Mouse (Mus musculus) limb, embryonic 12.5 days (tissue): ENCODE data around the gene Cyb5r1. TPM values are rescaled to one million over a fixed set of nuclear protein-coding genes. Genes with fewer than 3 reads are reported as not detected.
"Not testable (repeated sequence)": the region's sequence is repeated elsewhere in the genome, so short reads cannot be mapped to it uniquely, and the experiment has no call there.

Source experiments
- ATAC-seq: fragments of 200-750 bp; cut with Nextera tagmentation; 2 replicates; pipeline ENCODE4 v1.8.0; 2017; ENCODE audit warnings: low read depth, moderate TSS enrichment; ENCODE audit not compliant: insufficient number of reproducible peaks, insufficient read depth, low FRiP score, low TSS enrichment
- H3K27ac ChIP-seq: fragments of 300-500 bp; sonication (generic); 2 replicates; pipeline ENCODE4 v1.5.1; 2016; ENCODE audit warnings: mild to moderate bottlenecking, moderate library complexity
- H3K27me3 ChIP-seq: fragments of 300-500 bp; sonication (generic); 2 replicates; pipeline ENCODE4 v1.6.1; 2016; ENCODE audit warnings: mild to moderate bottlenecking, moderate library complexity
- H3K36me3 ChIP-seq: fragments of 300-500 bp; sonication (generic); 2 replicates; pipeline ENCODE4 v1.6.1; 2016; ENCODE audit warnings: mild to moderate bottlenecking, moderate library complexity
- H3K4me1 ChIP-seq: fragments of 300-500 bp; sonication (generic); replicated peaks from 2 replicates; pipeline ENCODE4 v1.6.1; 2016
- H3K4me2 ChIP-seq: fragments of 300-500 bp; sonication (generic); 2 replicates; pipeline ENCODE4 v1.6.1; 2016; ENCODE audit warnings: mild to moderate bottlenecking, moderate library complexity
- H3K4me3 ChIP-seq: fragments of 300-500 bp; sonication (generic); replicated peaks from 2 replicates; pipeline ENCODE4 v1.5.1; 2016; ENCODE audit warnings: mild to moderate bottlenecking
- H3K9ac ChIP-seq: fragments of 300-500 bp; sonication (generic); replicated peaks from 2 replicates; pipeline ENCODE4 v1.6.1; 2016; ENCODE audit warnings: mild to moderate bottlenecking, moderate library complexity
- H3K9me3 ChIP-seq: fragments of 300-500 bp; sonication (generic); 2 replicates; pipeline ENCODE4 v1.6.1; 2016; ENCODE audit warnings: mild to moderate bottlenecking, moderate library complexity
- WGBS: fragments of 180-500 bp; shearing (Covaris S2); methylation state at CpG from one replicate; pipeline ENCODE4 v1.1.7; 2016; 5-methylcytosine and 5-hydroxymethylcytosine counted together
- polyA plus RNA-seq: library from polyadenylated mRNA; unstranded; fragments of >200 nt; fragmentation: Nextera tagmentation; extraction: Ambion mirVana; gene quantifications from 2 replicates; pipeline ENCODE4 v1.2.1, GENCODE M21; 2016

Gene Cyb5r1
- polyA plus RNA-seq, 1 experiment from 2014 or later = 44.0 TPM

DNA sequence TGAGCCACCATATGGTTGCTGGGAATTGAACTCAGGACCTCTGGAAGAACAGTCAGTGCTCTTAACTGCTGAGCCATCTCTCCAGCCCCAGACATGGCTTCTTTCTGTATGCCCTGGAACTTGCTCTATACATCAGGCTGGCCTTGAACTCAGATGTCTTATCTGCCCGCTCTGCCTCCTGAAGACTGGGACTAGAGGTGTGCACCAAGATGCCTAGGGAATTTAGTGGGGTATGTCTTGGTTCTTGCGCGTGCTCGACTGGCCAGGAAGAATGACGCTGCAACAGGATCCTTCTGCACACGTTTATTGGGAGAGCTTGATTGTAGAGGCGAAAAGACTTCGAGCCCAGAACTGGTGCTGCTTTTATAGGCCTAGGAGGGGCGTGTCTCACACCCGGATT is 36.4 kb downstream of the Cyb5r1 start:
- not testable (repeated sequence) for H3K27ac ChIP-seq, H3K27me3 ChIP-seq, H3K4me1 ChIP-seq, H3K4me2 ChIP-seq, H3K4me3 ChIP-seq, H3K9me3 ChIP-seq, ATAC-seq, H3K9ac ChIP-seq, H3K36me3 ChIP-seq
- WGBS = 92% methylated on average over 8 of the region's 10 CpGs

DNA sequence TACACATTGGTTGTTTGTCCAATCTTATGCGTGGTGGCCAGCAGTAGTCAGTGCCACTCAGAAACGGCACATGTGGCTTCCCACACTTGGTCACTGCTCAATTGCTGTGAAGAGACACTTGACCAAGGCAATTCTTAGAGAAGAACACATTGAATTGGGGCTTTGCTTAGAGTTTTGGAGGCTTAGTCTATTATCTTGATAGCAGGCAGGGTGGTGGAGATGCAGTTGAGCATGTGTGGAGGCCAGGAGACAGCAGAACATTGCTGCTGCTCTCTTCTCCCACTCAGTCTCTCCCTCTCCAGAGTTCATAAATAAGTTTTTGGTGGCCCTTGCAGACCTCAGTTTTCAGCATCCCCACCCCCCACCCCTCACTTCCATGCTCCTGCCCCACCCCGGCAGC is 37.0 kb downstream of the Cyb5r1 start:
- Histone ChIP-seq H3K27ac (no peak overlapping the region), H3K4me1 (no peaks in the 10 kb centered on the region), H3K4me2 (no peak overlapping the region), H3K4me3 (no peak overlapping the region), H3K27me3 (no peaks in the 10 kb centered on the region), H3K36me3 (no peaks in the 10 kb centered on the region), H3K9ac (no peak overlapping the region), H3K9me3 (no peaks in the 10 kb centered on the region)
- ATAC-seq = no peak
- 95% methylated on average over 3 of the region's 3 CpGs for WGBS

DNA sequence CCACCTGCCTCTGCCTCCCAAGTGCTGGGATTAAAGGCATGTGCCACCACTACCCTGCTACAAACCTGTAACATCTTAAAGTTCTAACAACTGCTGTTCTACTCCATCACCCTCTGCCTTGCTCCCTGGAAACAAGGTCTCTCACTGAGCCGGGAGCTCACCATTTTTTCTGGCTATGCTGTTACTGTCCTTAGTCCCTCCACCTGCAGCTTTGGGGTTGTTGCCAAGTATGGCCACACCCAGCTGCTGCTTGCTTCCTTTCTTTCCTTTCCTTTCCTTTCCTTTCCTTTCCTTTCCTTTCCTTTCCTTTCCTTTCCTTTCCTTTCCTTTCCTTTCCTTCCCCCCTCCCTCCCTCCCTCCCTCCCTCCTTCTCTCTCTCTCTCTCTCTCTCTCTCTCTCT is 37.9 kb downstream of the Cyb5r1 start:
- H3K9me3 ChIP-seq, ATAC-seq, H3K4me1 ChIP-seq, H3K9ac ChIP-seq, H3K4me3 ChIP-seq, H3K36me3 ChIP-seq, H3K27ac ChIP-seq, H3K27me3 ChIP-seq, H3K4me2 ChIP-seq: not testable (repeated sequence)
- 87% methylated on average over 1 of the region's 1 CpGs for WGBS

DNA sequence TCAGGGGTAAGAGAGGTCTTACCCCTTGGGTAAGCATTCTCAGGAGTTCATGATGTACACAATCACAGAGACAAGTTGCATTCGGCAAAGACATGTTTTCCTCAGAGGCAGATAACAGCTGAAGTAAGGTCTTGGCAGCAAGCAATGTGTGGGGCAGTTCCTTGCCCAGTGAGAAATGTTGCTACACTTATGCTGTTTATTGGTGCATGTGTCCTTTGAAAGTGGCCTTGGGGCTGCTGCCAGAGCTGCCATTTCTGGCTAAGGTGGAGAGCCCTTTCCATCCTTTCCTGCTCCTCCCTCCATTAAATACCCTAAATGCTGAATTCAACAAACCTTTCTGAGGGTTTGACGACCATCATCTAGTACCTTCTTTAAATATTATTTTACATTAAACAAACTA is 40.1 kb downstream of the Cyb5r1 start:
- H3K27ac ChIP-seq = no peak overlapping the region
- no peak for ATAC-seq
- H3K4me1 ChIP-seq = no peaks in the 10 kb centered on the region

DNA sequence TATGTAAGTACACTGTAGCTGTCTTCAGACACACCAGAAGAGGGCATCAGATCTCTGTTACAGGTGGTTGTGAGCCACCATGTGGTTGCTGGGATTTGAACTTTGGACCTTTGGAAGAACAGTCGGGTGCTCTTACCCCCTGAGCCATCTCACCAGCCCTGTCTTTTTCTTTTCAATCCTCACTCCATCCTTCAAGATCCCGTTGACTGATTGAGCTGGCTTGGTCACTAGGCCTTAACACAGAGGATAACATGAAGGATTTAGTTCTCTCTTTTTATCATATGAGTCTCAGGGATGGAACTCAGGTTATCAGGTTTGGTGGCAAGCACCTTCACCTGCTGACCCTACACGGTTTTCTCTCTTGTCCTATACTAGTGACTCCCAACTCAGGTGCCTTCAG is 43.2 kb downstream of the Cyb5r1 start:
- not testable (repeated sequence) for H3K27ac ChIP-seq, H3K27me3 ChIP-seq, H3K4me2 ChIP-seq, H3K9ac ChIP-seq, H3K4me3 ChIP-seq, ATAC-seq, H3K4me1 ChIP-seq, H3K36me3 ChIP-seq, H3K9me3 ChIP-seq
- 71% methylated on average over 3 of the region's 3 CpGs for WGBS

More for the DNA sequence above, 40.1 kb downstream of the Cyb5r1 start:
- Histone ChIP-seq H3K27me3 (no peaks in the 10 kb centered on the region), H3K36me3 (no peaks in the 10 kb centered on the region), H3K4me3 (no peak overlapping the region), H3K4me2 (no peak overlapping the region), H3K9me3 (no peaks in the 10 kb centered on the region), H3K9ac (no peak overlapping the region)
- 90% methylated on average over 2 of the region's 2 CpGs for WGBS

DNA sequence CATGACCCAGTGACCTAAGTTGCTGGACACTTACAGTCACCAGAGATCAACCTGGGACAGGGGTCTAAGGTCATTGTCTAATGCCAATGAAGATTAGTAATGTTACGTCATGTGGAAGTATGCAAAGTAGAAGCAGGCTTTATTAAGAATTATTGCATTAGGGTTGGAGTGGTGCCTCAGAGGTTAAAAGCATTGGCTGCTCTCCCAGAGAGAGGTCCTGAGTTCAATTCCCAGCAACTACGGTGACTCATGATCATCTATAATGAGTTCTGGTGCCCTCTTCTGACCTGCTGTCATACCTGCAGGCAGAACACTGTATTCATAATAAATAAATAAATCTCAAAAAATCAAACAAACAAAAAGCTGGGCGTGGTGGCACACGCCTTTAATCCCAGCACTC is 44.8 kb downstream of the Cyb5r1 start:
- Histone ChIP-seq H3K9me3 (no peaks in the 10 kb centered on the region), H3K4me3 (no peak overlapping the region), H3K4me2 (no peak overlapping the region), H3K9ac (no peak overlapping the region), H3K27me3 (no peaks in the 10 kb centered on the region), H3K27ac (no peak overlapping the region), H3K4me1 (peaks cover 4% of the 10 kb centered on the region; the same call in 1 of the 2 replicates), H3K36me3 (no peaks in the 10 kb centered on the region)
- WGBS = 80% methylated on average over 4 of the region's 4 CpGs
- ATAC-seq = no peak

DNA sequence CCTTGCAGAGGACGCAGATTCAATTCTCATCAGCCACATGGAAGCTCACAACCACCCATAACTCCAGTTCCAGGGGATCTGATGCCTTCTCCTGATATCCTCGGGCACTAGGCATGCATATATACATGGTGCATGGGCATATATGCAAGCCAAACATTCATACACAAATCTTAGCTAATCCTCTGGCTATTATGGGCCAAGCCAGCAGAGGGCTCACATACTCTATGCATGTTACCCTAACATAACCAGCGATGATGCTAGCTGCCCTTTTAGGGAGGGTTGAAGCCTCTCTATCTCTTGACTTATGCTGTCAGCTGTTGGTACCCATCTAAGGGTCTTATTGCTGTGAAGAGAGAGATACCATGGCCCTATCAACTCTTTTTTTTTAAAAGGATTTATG is 45.6 kb downstream of the Cyb5r1 start:
- H3K27ac ChIP-seq = no peak overlapping the region
- no peak overlapping the region for H3K9ac ChIP-seq
- peaks cover 5% of the 10 kb centered on the region; the same call in 1 of the 2 replicates for H3K4me1 ChIP-seq
- no peak overlapping the region for H3K4me3 ChIP-seq
- H3K36me3 ChIP-seq = no peaks in the 10 kb centered on the region
- H3K9me3 ChIP-seq = no peaks in the 10 kb centered on the region
- ATAC-seq = no peak
- no peaks in the 10 kb centered on the region for H3K27me3 ChIP-seq
- H3K4me2 ChIP-seq = no peak overlapping the region
- WGBS = 51% methylated on average over 3 of the region's 3 CpGs

DNA sequence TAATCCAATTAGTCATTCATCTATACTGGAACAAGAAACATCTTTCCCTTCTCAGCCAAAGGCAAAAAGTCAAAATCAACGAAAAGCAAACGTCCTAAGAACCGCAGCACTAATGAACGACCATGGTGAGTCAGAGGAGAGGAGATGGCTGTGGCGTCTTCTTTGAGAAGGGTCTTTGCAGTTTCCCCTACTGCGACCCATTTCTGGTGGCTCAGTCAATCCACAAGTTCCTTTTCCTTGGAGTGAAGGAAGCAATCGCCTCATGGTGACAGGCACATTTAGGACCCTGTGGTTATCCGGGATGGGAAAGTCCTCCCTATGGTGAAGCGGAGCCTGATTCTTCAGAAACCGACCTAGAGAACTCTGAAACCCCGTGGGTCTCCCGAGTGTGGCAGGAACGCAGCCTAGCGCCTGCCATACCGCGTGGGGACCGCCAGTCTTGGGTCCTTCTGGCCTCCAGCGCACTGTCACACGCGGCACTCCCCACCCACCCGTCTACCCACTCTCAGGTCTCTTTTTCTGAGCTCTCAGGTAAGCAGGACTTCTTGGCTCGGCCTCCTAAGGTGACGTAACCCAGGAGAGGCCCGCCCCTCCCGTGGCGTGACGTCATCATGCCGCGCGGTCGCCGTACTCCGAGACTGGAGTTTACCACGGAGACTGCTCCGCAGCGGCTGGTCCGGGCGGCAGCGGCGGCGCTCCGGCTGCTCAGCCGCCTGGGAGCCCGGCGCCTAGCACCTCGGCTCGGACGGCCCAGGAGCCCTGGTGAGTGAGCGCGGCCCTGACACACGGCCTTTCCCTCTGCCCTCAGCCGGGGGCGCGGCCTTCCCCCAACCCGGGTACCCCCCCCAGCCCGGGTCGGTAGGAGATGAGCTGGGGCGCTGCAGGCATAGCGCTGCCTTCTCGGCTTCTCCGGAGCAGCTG is 49.8 kb downstream of the Cyb5r1 start, which contains the start of gene Klhl12:
TSS of gene Klhl12 (plus strand) at position 628 of the 921 bp plus-strand sequence.
- Histone ChIP-seq H3K4me1 (peaks cover 12% of the 10 kb centered on the region), H3K27ac (peak within 1 kb of the TSS; percentile 83), H3K9ac (peak within 1 kb of the TSS; percentile 90), H3K4me2 (peak within 1 kb of the TSS; percentile 72), H3K36me3 (peaks cover 19% of the 10 kb centered on the region), H3K4me3 (peak within 1 kb of the TSS; percentile 96), H3K27me3 (no peaks in the 10 kb centered on the region), H3K9me3 (no peaks in the 10 kb centered on the region)
- peak; percentile 91 for ATAC-seq
- WGBS = 1% methylated on average over 61 of the region's 61 CpGs

DNA sequence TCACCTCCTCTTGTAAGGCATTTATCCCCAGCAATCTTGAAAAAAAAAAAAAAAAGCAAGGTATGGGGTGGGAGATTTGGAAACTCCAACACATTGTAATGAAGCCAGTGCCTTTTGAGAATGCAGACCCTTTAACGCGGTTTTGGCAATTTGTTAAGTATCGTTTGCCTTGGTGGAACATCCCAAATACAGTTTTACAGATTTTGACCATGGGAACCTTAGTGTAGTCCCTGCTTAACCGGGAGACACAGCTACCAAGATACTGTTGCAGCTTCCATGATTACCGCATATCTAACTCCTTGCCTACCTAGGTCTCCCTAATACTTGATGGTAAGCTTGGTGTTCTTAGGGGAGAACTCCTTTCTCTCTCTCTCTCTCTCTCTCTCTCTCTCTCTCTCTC is 50.7 kb downstream of the Cyb5r1 start:
- ATAC-seq = no peak
- no peak overlapping the region for H3K27ac ChIP-seq
- 33% methylated on average over 5 of the region's 5 CpGs for WGBS

DNA sequence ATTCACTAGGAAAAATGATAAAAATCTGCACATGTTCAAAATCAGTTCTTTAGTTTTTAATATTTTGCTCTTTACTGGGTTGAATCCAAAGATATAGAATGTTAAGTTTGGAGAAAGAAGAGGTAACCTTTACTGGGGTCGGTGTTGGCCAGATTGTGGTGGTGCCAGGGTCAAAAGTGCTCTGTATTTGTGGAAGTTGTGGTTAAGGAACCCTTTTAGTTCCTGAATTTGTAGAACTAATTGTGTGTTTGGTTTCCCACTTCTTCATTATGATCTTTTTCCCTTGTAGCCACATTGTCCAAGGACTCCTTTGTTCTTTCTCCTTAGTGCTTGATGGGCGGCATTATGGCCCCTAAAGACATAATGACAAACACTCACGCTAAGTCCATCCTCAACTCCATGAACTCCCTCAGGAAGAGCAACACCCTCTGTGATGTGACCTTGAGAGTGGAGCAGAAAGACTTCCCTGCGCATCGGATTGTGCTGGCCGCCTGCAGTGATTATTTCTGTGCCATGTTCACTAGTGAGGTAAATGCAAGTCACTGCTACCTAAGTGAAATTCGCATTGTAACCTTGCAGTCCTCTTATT is 52.9 kb downstream of the Cyb5r1 start:
- WGBS = 91% methylated on average over 7 of the region's 7 CpGs
- Histone ChIP-seq H3K4me2 (no peak overlapping the region), H3K9ac (no peak overlapping the region), H3K36me3 (peaks cover 42% of the 10 kb centered on the region), H3K4me3 (no peak overlapping the region), H3K4me1 (peaks cover 12% of the 10 kb centered on the region), H3K9me3 (no peaks in the 10 kb centered on the region), H3K27ac (no peak overlapping the region), H3K27me3 (no peaks in the 10 kb centered on the region)
- no peak for ATAC-seq

More for the DNA sequence above, 50.7 kb downstream of the Cyb5r1 start:
- Histone ChIP-seq H3K4me1 (peaks cover 12% of the 10 kb centered on the region), H3K9me3 (no peaks in the 10 kb centered on the region), H3K4me3 (peak overlapping the region; percentile 96), H3K9ac (peak overlapping the region; percentile 90), H3K27me3 (no peaks in the 10 kb centered on the region), H3K36me3 (peaks cover 28% of the 10 kb centered on the region), H3K4me2 (peak overlapping the region; percentile 72)

DNA sequence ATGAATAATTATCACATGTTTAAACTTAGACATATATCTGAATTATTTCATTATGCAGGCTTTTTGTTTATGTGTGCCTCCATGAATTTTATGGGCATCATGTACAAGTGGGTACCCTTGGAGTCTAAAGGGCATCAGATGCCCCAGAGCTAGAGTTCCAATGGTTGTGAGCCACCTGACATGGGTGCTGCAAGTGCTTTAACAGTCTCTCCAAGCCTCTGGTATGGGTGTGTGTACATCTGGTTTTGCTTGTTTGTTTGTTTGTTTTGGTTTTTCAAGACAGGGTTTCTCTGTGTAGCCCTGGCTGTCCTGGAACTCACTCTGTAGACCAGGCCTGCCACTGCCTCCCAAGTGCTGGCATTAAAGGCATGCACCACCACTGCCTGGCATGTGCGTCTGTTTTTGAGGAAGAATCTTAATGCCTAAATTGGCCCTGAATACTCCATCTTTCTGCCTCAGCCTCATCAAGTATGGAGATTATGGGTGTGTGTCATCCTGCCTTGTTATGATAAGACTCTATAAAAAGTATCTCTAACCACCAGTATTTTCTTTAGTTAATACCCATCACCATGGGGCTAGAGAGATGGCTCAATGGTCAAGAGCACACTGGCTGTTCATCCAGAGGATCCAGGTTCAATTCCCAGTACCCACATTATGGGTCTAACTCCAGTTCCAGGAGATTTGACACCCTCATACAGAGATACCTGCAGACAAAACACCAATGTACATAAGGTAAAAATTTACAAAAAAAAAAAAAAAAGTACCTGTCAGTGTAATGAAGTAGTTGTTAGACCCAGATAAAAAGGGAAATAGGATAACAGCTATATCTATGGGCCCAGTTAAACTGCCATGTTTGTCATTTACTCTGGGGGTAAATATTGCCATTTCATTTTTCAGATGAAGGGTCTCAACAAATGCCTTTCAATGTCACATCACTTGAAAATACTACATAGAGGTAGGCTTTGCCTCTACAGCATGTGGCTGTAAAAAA is 55.2 kb downstream of the Cyb5r1 start:
- Histone ChIP-seq H3K4me3 (no peak overlapping the region), H3K27ac (no peak overlapping the region), H3K4me1 (peaks cover 8% of the 10 kb centered on the region), H3K4me2 (no peak overlapping the region), H3K9me3 (no peaks in the 10 kb centered on the region), H3K36me3 (peaks cover 62% of the 10 kb centered on the region), H3K27me3 (no peaks in the 10 kb centered on the region), H3K9ac (no peak overlapping the region)
- WGBS = 96% methylated on average over 1 of the region's 1 CpGs
- no peak for ATAC-seq
